Mouse (Mus musculus): ENCODE data around the gene Dmrt2.
A peak's percentile ranks its signal among the peaks of the same experiment; 100 is the strongest.

Dmrt2 gene

DNA sequence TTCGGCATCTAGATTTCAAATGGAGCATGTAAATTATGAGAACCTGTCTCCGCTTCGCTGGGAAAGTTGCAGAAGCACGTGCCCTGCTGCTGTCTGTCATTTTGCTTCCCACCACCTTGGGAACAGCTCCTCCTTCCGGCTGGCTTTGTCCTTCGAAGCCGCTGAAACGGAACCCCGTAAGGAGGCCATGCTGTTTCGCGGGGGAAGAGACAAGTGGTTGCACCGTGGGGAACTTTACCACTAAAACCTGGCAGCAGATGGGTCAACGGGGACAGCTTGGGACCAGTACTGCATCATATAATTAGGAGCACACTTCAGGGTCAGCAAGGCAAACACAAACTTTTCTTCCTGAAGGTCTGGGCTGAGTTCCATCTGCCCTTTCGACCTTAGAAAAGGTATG lies 26.6 kb downstream of the Dmrt2 start:
- no peak for DNase-seq

DNA sequence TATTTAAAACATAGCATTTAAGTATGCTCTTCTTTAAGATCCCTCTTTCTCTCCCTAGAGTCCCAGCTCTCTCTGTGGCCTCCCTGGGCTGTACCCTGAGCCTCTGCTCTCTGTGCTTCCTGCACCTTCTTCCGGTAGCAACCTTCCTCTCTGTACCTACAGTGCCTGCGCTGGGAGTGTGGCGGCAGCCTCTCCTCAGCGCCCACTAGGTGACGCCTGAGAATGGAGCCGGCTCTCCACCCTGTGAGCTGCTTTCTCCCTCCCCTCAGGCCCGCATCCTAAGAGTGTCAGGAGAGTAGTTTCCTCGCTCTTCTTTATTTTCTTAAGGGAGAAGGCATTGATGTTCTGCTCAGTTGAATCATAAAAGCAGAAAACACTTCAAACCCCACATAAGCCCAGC lies 41.2 kb downstream of the Dmrt2 start:
- DNase-seq: peak; percentile 5

- no peak for DNase-seq
Observed at GRCm38 (mm10) chr19:25714927-25715326, 42.7 kb downstream of the Dmrt2 start.

GRCm38 (mm10) chr19:25722616-25723015 lies 50.4 kb downstream of the Dmrt2 start:
- no peak for DNase-seq

Measured in lung, postnatal 10 days (tissue).